In genomic region chr10:20394815-20395214, GRCm38 (mm10) we compare ENCODE assay signal across 22 mouse cellular contexts. TPM values are rescaled to one million over a fixed set of nuclear protein-coding genes. Genes with fewer than 3 reads are reported as not detected.
DNase-seq lines count a peak whose midpoint lies in the region; ATAC-seq and TF ChIP-seq lines count a peak whose summit lies in the region.
"Had no signal": no experiment of that assay in that cellular context is flagged by ENCODE, and none has a peak within 500 bp of the region (broad histone marks: within the 10 kb centered on the region; RNA-seq: fewer than 3 reads in every experiment).

No protein-coding gene starts in this region.

- H3K4me1 ChIP-seq in heart, embryonic 12.5 days (replicated peaks) = peaks cover 11% of the 10 kb centered on the region
- H3K4me1 ChIP-seq in kidney, postnatal 0 days (replicated peaks; ENCODE audit: insufficient read depth, low read length) = no peaks in the 10 kb centered on the region
- peaks cover 4% of the 10 kb centered on the region; the same call in 1 of the 2 replicates for H3K4me1 ChIP-seq in lung, embryonic 14.5 days (ENCODE audit: insufficient read depth)
- H3K4me1 ChIP-seq in limb, embryonic 14.5 days (ENCODE audit: control insufficient read depth, insufficient read depth, low read length) = peaks cover 5% of the 10 kb centered on the region; the same call in 1 of the 2 replicates
- H3K4me1 ChIP-seq: forebrain, embryonic 15.5 days had no signal

- no peak overlapping the region for H3K4me2 ChIP-seq in heart, embryonic 12.5 days
- no peak overlapping the region for H3K4me2 ChIP-seq in kidney, postnatal 0 days (ENCODE audit: low read length)
- no peak overlapping the region for H3K4me2 ChIP-seq in lung, embryonic 14.5 days
- no peak overlapping the region for H3K4me2 ChIP-seq in limb, embryonic 14.5 days (replicated peaks; ENCODE audit: low read depth, low read length, severe bottlenecking)
- H3K4me2 ChIP-seq: embryonic facial prominence, embryonic 12.5 days; forebrain, embryonic 13.5 days; forebrain, embryonic 15.5 days had no signal

- H3K9ac ChIP-seq in heart, embryonic 12.5 days = no peak overlapping the region
- H3K9ac ChIP-seq in kidney, postnatal 0 days (ENCODE audit: low read depth, low read length) = no peak overlapping the region
- no peak overlapping the region for H3K9ac ChIP-seq in lung, embryonic 14.5 days
- no peak overlapping the region for H3K9ac ChIP-seq in limb, embryonic 14.5 days (ENCODE audit: low read depth, low read length, severe bottlenecking)
- H3K9ac ChIP-seq: embryonic facial prominence, embryonic 12.5 days; forebrain, embryonic 13.5 days; forebrain, embryonic 15.5 days; forebrain, postnatal 0 days had no signal

- TF ChIP-seq POLR2A in limb, embryonic 14.5 days (IDR thresholded peaks at IDR 0.05; ENCODE audit: borderline replicate concordance, extremely low read depth, insufficient read depth, insufficient read length) = no peak

- no peak for ATAC-seq in heart, embryonic 12.5 days (ENCODE audit: insufficient number of reproducible peaks, low FRiP score)
- ATAC-seq in kidney, postnatal 0 days (replicated peaks; ENCODE audit: low FRiP score, low read depth) = no peak
- no peak for ATAC-seq in lung, embryonic 14.5 days (ENCODE audit: insufficient read depth)
- ATAC-seq in limb, embryonic 14.5 days (ENCODE audit: low FRiP score, low read depth) = peak; percentile 60; the same call in 1 of the 2 replicates
- ATAC-seq: forebrain, embryonic 13.5 days; forebrain, embryonic 15.5 days; forebrain, postnatal 0 days had no signal

- H3K27me3 ChIP-seq in heart, embryonic 12.5 days (replicated peaks) = no peaks in the 10 kb centered on the region
- no peaks in the 10 kb centered on the region for H3K27me3 ChIP-seq in kidney, postnatal 0 days (ENCODE audit: insufficient read depth, low read length)
- H3K27me3 ChIP-seq in lung, embryonic 14.5 days (ENCODE audit: insufficient read depth, low read length) = no peaks in the 10 kb centered on the region
- no peaks in the 10 kb centered on the region for H3K27me3 ChIP-seq in limb, embryonic 14.5 days (ENCODE audit: control insufficient read depth, insufficient read depth, low read length)
- H3K27me3 ChIP-seq: embryonic facial prominence, embryonic 12.5 days; forebrain, embryonic 13.5 days; forebrain, embryonic 15.5 days had no signal

- intact Hi-C loops in left cerebral cortex, postnatal 25 days (cut with DNase I) = no loop called here

- H3K36me3 ChIP-seq in heart, embryonic 12.5 days = no peaks in the 10 kb centered on the region; the same call in 1 of the 2 replicates
- no peaks in the 10 kb centered on the region for H3K36me3 ChIP-seq in kidney, postnatal 0 days (ENCODE audit: insufficient read depth, low read length)
- H3K36me3 ChIP-seq in lung, embryonic 14.5 days (ENCODE audit: insufficient read depth) = no peaks in the 10 kb centered on the region
- no peaks in the 10 kb centered on the region for H3K36me3 ChIP-seq in limb, embryonic 14.5 days (ENCODE audit: control insufficient read depth, insufficient read depth, low read length)
- H3K36me3 ChIP-seq: embryonic facial prominence, embryonic 12.5 days; forebrain, embryonic 15.5 days had no signal

- peak; percentile 17 for DNase-seq in heart, adult 11 months
- DNase-seq in kidney, postnatal 0 days (ENCODE audit: low spot score) = peak; percentile 12
- DNase-seq in kidney, adult 11 months = no peak
- DNase-seq in lung, embryonic 14.5 days = peak; percentile 71
- no peak for DNase-seq in lung, postnatal 4 days
- peak; percentile 80 for DNase-seq in limb, embryonic 14.5 days (ENCODE audit: low spot score)
- no peak for DNase-seq in left cerebral cortex, postnatal 25 days (ENCODE audit: low spot score in 2 of 2)
- DNase-seq: adrenal gland, adult 2 months; adrenal gland, postnatal 10 days; adrenal gland, postnatal 25 days; cerebellum, adult 11 months; cerebellum, adult 18-20 months; cerebellum, adult 8-10 months; cerebellum, adult 9-11 months; cerebellum, postnatal 14 days; cerebellum, postnatal 36 days; embryo, embryonic 11 days; forebrain, postnatal 0 days had no signal

- no peak for TF ChIP-seq CTCF in kidney, postnatal 0 days (IDR thresholded peaks at IDR 0.05; ENCODE audit: low read depth)
- TF ChIP-seq CTCF in lung, embryonic 14.5 days (IDR thresholded peaks at IDR 0.05; ENCODE audit: low read depth) = no peak

- H3K4me3 ChIP-seq in heart, embryonic 12.5 days = no peak overlapping the region
- no peak overlapping the region for H3K4me3 ChIP-seq in kidney, postnatal 0 days (replicated peaks; ENCODE audit: low read depth, low read length)
- no peak overlapping the region for H3K4me3 ChIP-seq in lung, embryonic 14.5 days (ENCODE audit: low read depth, low read length)
- no peak overlapping the region for H3K4me3 ChIP-seq in limb, embryonic 14.5 days (replicated peaks; ENCODE audit: low read length)
- H3K4me3 ChIP-seq: embryonic facial prominence, embryonic 12.5 days; forebrain, embryonic 13.5 days; forebrain, embryonic 15.5 days had no signal

- 53% methylated on average over 5 of the region's 5 CpGs for WGBS in heart, embryonic 12.5 days
- WGBS in kidney, postnatal 0 days = 47% methylated on average over 5 of the region's 5 CpGs
- 37% methylated on average over 5 of the region's 5 CpGs for WGBS in lung, embryonic 14.5 days
- WGBS in limb, embryonic 14.5 days = 24% methylated on average over 5 of the region's 5 CpGs

- no peaks in the 10 kb centered on the region for H3K9me3 ChIP-seq in heart, embryonic 12.5 days (replicated peaks)
- no peaks in the 10 kb centered on the region for H3K9me3 ChIP-seq in kidney, postnatal 0 days (replicated peaks; ENCODE audit: low read length)
- H3K9me3 ChIP-seq in lung, embryonic 14.5 days (ENCODE audit: low read depth, low read length) = no peaks in the 10 kb centered on the region
- no peaks in the 10 kb centered on the region for H3K9me3 ChIP-seq in limb, embryonic 14.5 days (ENCODE audit: control insufficient read depth, low read length)
- H3K9me3 ChIP-seq: embryonic facial prominence, embryonic 12.5 days; forebrain, embryonic 13.5 days; forebrain, embryonic 15.5 days had no signal

- no peak overlapping the region for H3K27ac ChIP-seq in heart, embryonic 12.5 days (ENCODE audit: poor library complexity, severe bottlenecking)
- H3K27ac ChIP-seq in kidney, postnatal 0 days = no peak overlapping the region
- no peak overlapping the region for H3K27ac ChIP-seq in lung, embryonic 14.5 days (ENCODE audit: low read depth)
- no peak overlapping the region for H3K27ac ChIP-seq in limb, embryonic 14.5 days (replicated peaks; ENCODE audit: low read depth, low read length)
- H3K27ac ChIP-seq: embryonic facial prominence, embryonic 12.5 days; forebrain, embryonic 13.5 days; forebrain, embryonic 15.5 days had no signal

RNA-seq across cellular contexts. Expression of gene Mtfr2, which starts 47.2 kb away (rescaled TPM):
- 2.4 and 3.2 TPM in 2 replicates for polyA plus RNA-seq in heart, embryonic 12.5 days (2016; fragmentation: Nextera tagmentation; extraction: Ambion mirVana)
- 1.0 and 1.5 TPM in 2 replicates for polyA plus RNA-seq in kidney, postnatal 0 days (2015; fragmentation: Nextera tagmentation; extraction: Ambion mirVana)
- 3.2 and 4.9 TPM in 2 replicates for polyA plus RNA-seq in lung, embryonic 14.5 days (2014; fragmentation: Nextera tagmentation; extraction: Ambion mirVana)
- 6.5 and 7.8 TPM in 2 replicates for polyA plus RNA-seq in limb, embryonic 14.5 days (2012; rRNA removed)
- polyA plus RNA-seq in limb, embryonic 14.5 days (2014; fragmentation: Nextera tagmentation; extraction: Ambion mirVana) = 1.5 and 1.7 TPM in 2 replicates
- under 1 TPM; 0.50 to 0.55 TPM for total RNA-seq in left cerebral cortex, postnatal 25 days (2021)

Comparison
In these comparisons a context has a peak if more than half of its experiments do, and no peak if none do; other contexts are left out.
1. DNase-seq: peak in heart, adult 11 months (single experiment), kidney, postnatal 0 days (single experiment), lung, embryonic 14.5 days (single experiment) and limb, embryonic 14.5 days (single experiment); none in kidney, adult 11 months (single experiment), lung, postnatal 4 days (0 of 2) and left cerebral cortex, postnatal 25 days (0 of 2).